Mouse (Mus musculus) kidney, embryonic 16.5 days (tissue): ENCODE results near the gene Col19a1. TPM values are rescaled to one million over a fixed set of nuclear protein-coding genes. Genes with fewer than 3 reads are reported as not detected.

Experiments
- ATAC-seq: fragments of 200-750 bp; cut with Nextera tagmentation; 2 replicates; pipeline ENCODE4 v1.8.0; 2017; ENCODE audit warnings: moderate TSS enrichment; ENCODE audit not compliant: low FRiP score, low TSS enrichment
- H3K27ac ChIP-seq: fragments of 300-500 bp; sonication (generic); 2 replicates; pipeline ENCODE4 v1.5.1; 2014; ENCODE audit warnings: low read length
- H3K27me3 ChIP-seq: fragments of 300-500 bp; sonication (generic); 2 replicates; pipeline ENCODE4 v1.6.1; 2014; ENCODE audit warnings: low read length, control low read depth, mixed read lengths; ENCODE audit not compliant: insufficient read depth
- H3K36me3 ChIP-seq: fragments of 300-500 bp; sonication (generic); 2 replicates; pipeline ENCODE4 v1.6.1; 2014; ENCODE audit warnings: low read length, control low read depth, mixed read lengths; ENCODE audit not compliant: insufficient read depth
- H3K4me1 ChIP-seq: fragments of 300-500 bp; sonication (generic); 2 replicates; pipeline ENCODE4 v1.6.1; 2014; ENCODE audit warnings: low read length, control low read depth, mixed read lengths; ENCODE audit not compliant: insufficient read depth
- H3K4me2 ChIP-seq: fragments of 300-500 bp; sonication (generic); replicated peaks from 2 replicates; pipeline ENCODE4 v1.6.1; 2014; ENCODE audit warnings: low read depth, low read length
- H3K4me3 ChIP-seq: fragments of 300-500 bp; sonication (generic); 2 replicates; pipeline ENCODE4 v1.5.1; 2014; ENCODE audit warnings: mild to moderate bottlenecking, low read length
- H3K9ac ChIP-seq: fragments of 300-500 bp; sonication (generic); replicated peaks from 2 replicates; pipeline ENCODE4 v1.6.1; 2014; ENCODE audit warnings: low read length
- H3K9me3 ChIP-seq: fragments of 300-500 bp; sonication (generic); 2 replicates; pipeline ENCODE4 v1.6.1; 2016; ENCODE audit warnings: low read length, control low read depth
- WGBS: fragments of 180-500 bp; shearing (Covaris S2); extraction: QIAGEN DNeasy Blood & Tissue Kit; methylation state at CpG from one replicate; pipeline ENCODE4 v1.1.7; 2014; 5-methylcytosine and 5-hydroxymethylcytosine counted together
- polyA plus RNA-seq: library from polyadenylated mRNA; unstranded; fragments of >200 nt; fragmentation: Nextera tagmentation; extraction: Ambion mirVana; gene quantifications from 2 replicates; pipeline ENCODE4 v1.2.1, GENCODE M21; 2015

The Col19a1 gene
- polyA plus RNA-seq, 1 experiment from 2014 or later = 0.15 TPM

DNA sequence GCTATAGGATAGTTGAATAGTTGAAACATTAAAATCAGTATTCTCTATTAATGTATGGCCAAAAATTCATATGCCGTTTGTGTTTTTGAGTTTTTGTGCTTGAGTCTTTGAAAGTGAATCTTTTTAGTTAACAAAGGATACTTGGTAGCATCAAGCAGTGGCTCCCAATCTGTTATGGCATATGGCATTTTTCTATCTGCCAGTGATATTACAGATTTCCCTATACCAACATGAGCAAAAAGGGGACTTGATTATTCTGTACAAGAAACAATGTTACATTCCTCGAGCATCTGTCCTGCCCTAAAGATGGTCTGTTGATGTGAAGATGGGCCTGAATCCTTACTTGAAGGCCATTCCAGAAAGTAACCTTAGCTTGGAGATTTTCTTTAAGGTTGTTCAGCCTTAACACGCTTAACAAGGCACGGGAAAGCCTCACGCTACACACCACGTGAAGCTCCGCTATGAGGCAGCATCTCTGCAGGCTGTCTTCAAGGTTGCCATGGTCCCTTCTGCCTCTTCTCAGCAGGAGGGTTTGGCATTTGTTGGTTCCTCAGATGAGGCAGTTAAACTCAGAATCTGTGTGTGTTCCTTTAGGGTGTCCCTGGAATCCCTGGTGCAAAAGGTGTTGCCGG lies 364.2 kb downstream of the Col19a1 start:
- Histone ChIP-seq H3K27me3 (no peaks in the 10 kb centered on the region), H3K4me1 (no peaks in the 10 kb centered on the region), H3K27ac (no peak overlapping the region), H3K9me3 (no peaks in the 10 kb centered on the region), H3K4me3 (no peak overlapping the region), H3K36me3 (no peaks in the 10 kb centered on the region), H3K9ac (no peak overlapping the region), H3K4me2 (no peak overlapping the region)
- 88% methylated on average over 8 of the region's 8 CpGs for WGBS
- ATAC-seq = no peak

DNA sequence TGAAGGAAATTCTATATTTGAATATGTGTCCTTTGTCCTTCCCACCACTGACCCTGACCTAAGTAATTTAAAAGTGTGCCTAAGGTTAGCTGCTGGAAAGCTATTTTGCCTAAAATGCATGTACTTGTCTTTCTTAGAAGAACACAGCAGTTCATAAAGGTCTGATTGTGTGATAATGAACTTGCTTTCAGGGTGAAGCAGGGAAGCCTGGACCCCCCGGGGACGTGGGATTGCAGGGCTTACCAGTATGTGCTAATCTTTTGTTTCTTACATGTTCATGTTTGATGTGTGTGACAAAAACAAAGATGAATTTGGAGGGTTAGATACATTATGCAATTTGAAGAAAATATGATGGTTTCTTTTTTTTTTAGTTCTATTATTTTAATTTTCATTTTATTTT lies 365.0 kb downstream of the Col19a1 start:
- no peak overlapping the region for H3K27ac ChIP-seq
- no peak overlapping the region for H3K4me3 ChIP-seq
- no peaks in the 10 kb centered on the region for H3K4me1 ChIP-seq
- 85% methylated on average over 2 of the region's 2 CpGs for WGBS
- H3K27me3 ChIP-seq = no peaks in the 10 kb centered on the region
- H3K9ac ChIP-seq = no peak overlapping the region
- ATAC-seq = no peak
- H3K36me3 ChIP-seq = no peaks in the 10 kb centered on the region
- no peaks in the 10 kb centered on the region for H3K9me3 ChIP-seq
- H3K4me2 ChIP-seq = no peak overlapping the region

DNA sequence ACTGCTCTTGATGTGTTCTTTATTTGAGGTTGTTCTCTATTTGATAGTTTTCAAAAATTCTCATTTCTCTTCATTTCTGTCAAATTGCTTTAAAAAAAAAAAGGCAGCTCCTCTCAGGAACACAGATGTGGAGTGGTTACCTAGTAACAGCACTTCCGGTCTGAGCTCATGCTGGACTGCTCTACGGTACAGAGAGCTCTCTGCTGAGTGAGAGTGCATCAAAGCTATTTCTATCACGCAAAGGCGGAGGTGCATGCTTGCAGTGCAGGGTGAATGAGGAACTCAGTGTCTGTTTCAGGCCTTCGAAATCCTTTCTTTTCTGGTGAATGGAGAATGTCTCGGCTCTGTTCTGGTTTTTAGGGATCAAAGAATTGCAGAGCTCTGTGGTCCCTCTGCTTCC lies 368.2 kb downstream of the Col19a1 start:
- no peaks in the 10 kb centered on the region for H3K36me3 ChIP-seq
- ATAC-seq = no peak
- H3K4me2 ChIP-seq = no peak overlapping the region
- H3K4me3 ChIP-seq = no peak overlapping the region
- no peaks in the 10 kb centered on the region for H3K27me3 ChIP-seq
- no peak overlapping the region for H3K9ac ChIP-seq
- H3K4me1 ChIP-seq = no peaks in the 10 kb centered on the region
- no peak overlapping the region for H3K27ac ChIP-seq
- no peaks in the 10 kb centered on the region for H3K9me3 ChIP-seq
- WGBS = 76% methylated on average over 6 of the region's 6 CpGs

Other genes with a start within 250 kb of the Col19a1 start
- 34.2 and 40.9 TPM in 2 replicates for gene Lmbrd1, start 91.2 kb upstream of the Col19a1 start, polyA plus RNA-seq